Mouse (Mus musculus) cerebellum, postnatal 36 days (tissue): Measurements from ENCODE around the gene Xcr1.

Source experiments
- DNase-seq, 2 experiments: peaks; one replicate each; pipeline ENCODE4 v3.0.0; 2021 to 2022; ENCODE audit warnings: mixed read lengths in 2 of 2

Gene Xcr1

DNA sequence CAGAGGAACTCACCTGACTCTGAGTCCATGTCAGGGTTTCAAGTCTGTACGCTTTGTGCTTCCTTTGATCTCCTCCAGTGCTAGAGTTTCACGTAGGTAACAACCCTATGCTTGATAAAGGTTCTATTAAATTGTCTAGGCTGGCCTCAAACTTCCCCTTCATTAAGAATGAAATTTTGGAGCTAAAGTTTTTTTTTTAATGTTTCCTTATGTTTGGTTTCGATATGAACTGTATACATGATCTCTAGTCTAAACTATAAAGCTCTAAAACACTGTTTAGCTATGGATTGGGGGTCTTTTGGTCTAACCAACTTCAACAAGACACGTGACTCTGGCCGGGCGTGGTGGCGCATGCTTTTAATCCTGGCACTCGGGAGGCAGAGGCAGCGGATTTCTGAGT is at the start of gene Xcr1:
Xcr1 (minus strand) TSS at position 101 of the 400 bp plus-strand sequence.
- DNase-seq: no peak

DNA sequence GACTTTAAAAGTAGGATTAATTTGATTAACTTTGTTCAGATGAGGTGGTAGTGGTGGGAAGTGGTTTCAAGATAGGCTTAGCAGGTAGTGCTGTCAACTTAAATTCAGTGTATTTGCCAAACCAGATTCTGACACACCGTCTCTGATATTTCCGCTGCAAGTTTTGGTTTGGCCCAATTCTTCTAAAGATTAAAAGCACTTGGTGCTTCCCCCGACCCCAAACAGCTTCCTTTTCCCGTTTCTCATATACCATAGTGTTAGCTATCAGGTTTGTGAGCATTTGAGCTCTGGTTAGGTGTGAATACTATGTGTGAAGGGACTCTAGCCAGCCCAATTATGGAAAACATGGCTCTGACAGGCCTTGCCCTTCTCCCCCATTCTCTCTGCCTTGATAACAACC is 10.2 kb upstream of the Xcr1 start:
- DNase-seq: no peak

GRCm38 (mm10) chr9:123869167-123869784 is 7.4 kb upstream of the Xcr1 start:
- DNase-seq: no peak

GRCm38 (mm10) chr9:123863641-123864040 is 1.8 kb upstream of the Xcr1 start:
- no peak for DNase-seq

- no peak for DNase-seq
Measured at GRCm38 (mm10) chr9:123862895-123863616, 1.2 kb upstream of the Xcr1 start.

- no peak for DNase-seq
Measured at GRCm38 (mm10) chr9:123856836-123857235, 5.0 kb downstream of the Xcr1 start.

GRCm38 (mm10) chr9:123852449-123853390 is 9.1 kb downstream of the Xcr1 start:
- peak in 1 of 2 experiments; percentile 12 for DNase-seq

DNA sequence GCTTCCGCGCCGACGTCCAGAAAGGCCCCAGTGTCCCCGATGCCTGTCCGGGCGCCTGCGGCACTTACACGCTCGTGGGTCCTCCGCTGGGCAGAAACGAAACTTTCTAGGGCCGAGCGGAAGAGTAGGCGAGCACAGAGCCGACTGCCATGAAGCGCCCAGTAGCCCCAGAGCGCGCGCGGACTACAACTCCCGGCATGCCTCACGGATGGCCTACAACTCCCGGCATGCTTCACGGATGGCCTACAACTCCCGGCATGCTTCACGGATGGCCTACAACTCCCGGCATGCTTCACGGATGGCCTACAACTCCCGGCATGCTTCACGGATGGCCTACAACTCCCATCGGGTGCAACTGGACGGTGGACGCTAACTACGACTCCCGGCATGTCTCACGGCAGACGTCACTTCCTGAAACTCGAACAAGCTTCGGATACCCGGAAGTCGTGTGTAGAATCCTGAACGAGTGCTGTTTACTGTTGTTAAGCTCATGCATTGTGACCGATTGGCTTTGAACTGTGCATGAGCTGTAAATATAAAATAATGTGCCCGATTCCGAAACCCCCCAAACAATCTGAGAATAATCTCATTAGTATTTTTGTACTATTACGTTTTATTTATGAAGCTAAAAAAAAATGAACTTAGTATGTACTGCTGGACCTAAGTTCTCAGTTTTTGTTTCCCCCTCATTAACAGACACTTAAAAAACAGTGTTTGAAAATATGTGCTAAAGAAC is 9.9 kb downstream of the Xcr1 start, which contains the start of gene Fyco1:
Fyco1 (minus strand) TSS at position 187 of the 736 bp plus-strand sequence.
- peak; percentile 90 to 92 for DNase-seq

DNA sequence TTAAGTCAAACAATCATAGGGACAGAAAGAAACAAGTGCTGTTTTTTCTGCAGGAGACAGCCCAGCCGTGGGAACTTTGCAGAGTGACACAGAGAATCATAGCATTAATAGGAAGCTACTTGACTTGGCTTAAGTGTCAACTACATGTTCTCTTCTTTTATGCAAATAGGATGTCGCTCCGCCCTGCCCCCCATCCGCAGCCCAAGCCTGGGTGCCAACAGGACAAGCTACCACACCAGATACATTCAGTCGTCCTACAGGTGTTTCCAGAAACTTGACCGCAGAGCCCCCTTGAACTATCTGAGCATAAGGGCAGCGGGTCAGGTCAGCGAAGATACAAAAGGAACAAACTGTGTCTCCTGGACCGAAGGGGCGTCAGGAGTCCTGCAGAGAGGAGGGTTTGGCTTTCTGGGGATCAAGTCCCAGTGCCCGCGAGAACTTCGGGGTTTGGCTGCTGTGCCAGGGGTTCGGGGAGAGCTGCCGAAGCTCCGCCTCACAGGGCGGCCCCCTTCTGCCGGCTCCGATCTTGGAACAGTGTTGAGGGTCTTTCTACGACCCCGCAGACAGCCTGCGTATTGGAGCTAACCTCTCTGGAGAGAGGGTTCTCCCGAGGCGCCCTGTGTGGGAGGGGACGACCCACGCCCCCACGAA is 10.6 kb downstream of the Xcr1 start:
- peak; percentile 13 to 34 for DNase-seq

DNA sequence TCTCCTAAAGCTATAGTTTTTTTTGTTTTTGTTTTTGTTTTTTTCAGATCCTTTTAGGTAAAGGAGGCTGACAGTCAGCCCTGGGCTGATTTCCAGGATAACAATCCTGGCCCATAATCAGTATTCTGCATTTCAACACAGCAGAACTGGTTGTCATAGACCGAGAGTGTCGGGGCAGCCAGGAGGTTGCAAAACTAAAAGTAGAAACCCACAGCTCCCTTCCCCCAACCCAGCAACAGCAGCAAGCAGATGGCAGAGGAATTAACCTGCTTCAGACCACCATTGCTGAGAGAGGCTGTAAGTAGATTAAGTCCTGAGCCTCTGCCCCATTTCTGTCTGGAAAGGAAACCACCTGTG is 11.1 kb downstream of the Xcr1 start:
- DNase-seq: no peak

DNA sequence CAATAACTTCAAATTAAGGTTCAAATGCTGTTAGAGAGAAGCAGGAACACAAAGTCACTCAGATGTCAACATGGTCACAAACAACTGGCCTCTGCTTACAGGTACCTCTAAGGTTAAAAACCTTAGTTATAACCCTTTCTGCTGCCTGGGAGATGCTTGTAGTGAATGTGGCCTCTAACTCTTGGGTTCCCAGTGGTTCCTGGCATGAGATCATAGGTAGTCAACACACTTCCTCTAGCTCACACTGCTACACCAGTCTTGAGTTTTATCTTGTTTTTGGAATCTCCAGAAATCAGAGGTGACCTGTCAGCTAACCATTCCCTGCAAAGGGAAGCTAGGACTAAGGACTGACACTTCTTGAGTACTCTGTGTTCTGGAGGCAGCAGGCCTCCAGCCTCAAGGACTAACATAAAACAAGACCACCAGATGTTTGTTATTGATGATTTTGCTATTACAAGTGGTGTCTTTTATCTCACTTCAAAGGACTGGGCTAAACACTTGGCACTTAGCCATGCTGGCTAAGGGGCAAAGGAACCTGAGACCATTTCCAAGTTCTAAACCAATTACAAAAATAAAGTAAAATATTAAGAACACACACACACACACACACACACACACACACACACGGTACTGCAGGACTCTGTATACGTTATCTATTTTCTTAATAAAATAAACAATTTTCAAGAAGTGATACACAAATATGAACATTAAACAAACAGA is 11.7 kb downstream of the Xcr1 start:
- DNase-seq: no peak

- DNase-seq: no peak
Measured at GRCm38 (mm10) chr9:123846490-123846889, 15.3 kb downstream of the Xcr1 start.

- no peak for DNase-seq
Measured at GRCm38 (mm10) chr9:123845120-123845519, 16.7 kb downstream of the Xcr1 start.

GRCm38 (mm10) chr9:123844468-123844867 is 17.4 kb downstream of the Xcr1 start:
- no peak for DNase-seq

DNA sequence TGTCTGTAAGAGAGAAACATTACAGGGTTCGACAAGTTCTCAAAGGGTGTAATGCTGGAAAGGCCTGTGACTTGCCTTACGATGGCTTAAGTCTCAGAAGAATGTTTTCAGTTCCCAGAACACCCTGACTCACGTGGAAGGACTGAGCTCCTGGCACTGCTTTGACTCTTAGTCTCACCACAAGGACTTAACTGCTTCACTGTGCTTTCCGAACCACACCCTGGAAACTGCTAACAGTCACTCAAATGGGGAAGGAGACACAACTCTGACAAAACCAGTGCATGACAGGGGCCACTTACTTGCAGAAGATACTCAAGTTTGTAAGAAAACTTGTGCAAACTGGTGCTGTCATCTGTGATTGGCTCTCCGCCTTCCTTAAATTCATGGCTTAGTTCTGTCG is 21.6 kb downstream of the Xcr1 start:
- no peak for DNase-seq

DNA sequence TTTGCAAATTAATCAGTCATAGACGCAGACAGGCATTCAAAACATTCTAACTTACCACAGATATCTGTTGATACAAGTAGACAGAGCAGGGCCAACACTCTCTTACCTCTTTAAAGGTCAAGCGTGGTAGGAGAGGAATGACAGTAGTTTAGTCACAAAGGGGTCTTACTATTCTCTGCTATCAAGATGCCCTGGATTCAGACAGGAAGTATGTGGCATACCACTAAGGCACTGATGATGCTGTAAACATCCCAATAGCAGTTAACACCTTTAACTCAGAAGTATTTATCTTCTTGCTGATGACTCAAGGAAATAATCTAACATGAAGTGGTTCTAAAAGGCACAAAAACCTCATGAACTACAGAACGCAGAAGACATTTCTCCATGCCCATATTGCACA is 26.0 kb downstream of the Xcr1 start:
- DNase-seq: no peak

- DNase-seq: peak; percentile 74 to 77
Measured at GRCm38 (mm10) chr9:123828916-123829315, 32.9 kb downstream of the Xcr1 start.

DNA sequence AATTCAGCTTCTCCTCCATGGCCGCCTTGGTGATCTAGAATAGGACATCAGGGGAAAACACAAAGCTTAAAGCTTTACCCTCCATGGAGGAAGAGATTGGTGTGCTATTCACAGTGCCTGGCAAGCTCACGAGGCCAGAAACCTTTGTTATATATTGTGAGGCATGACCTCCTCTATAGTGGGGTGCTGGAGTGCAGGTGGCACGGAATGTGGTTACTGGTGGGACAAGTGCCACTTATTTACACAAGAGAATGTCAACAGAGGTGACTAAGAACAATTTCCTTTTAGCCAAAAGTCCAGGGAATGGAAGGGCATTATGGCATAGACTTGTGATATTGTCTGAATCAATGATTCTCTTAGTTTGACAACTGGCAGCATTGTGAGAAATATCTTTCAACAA is 35.2 kb downstream of the Xcr1 start:
- no peak for DNase-seq

GRCm38 (mm10) chr9:123818601-123819000 is 43.2 kb downstream of the Xcr1 start:
- DNase-seq: no peak

- peak; percentile 11 to 29 for DNase-seq
Measured at GRCm38 (mm10) chr9:123815996-123816395, 45.8 kb downstream of the Xcr1 start.

GRCm38 (mm10) chr9:123815444-123815843 is 46.4 kb downstream of the Xcr1 start:
- peak in 1 of 2 experiments; percentile 23 for DNase-seq
